Mouse (Mus musculus) olfactory bulb, adult 2 months (tissue): ENCODE data around the gene Frmd4a.

Experiments
- CTCF ChIP-seq: fragments of 200-500 bp; IDR thresholded peaks from 2 replicates; pipeline ENCODE4 v1.5.1; 2012; ENCODE audit warnings: low read depth, mild to moderate bottlenecking, low read length, moderate library complexity; ENCODE audit not compliant: insufficient read depth
- POLR2A ChIP-seq: fragments of 200-500 bp; IDR thresholded peaks from 2 replicates; pipeline ENCODE4 v1.6.1; 2012; ENCODE audit warnings: mild to moderate bottlenecking, low read depth, low read length, moderate library complexity; ENCODE audit not compliant: insufficient read depth

GRCm38 (mm10) chr2:4339128-4339527 is 321.6 kb downstream of the Frmd4a start:
- TF ChIP-seq POLR2A (no peak), CTCF (no peak)
